Mouse (Mus musculus): ENCODE results near the gene Irx5. TPM values are rescaled to one million over a fixed set of nuclear protein-coding genes. Genes with fewer than 3 reads are reported as not detected.

Irx5 gene
- polyA plus RNA-seq, 1 experiment: 0.53 TPM

DNA sequence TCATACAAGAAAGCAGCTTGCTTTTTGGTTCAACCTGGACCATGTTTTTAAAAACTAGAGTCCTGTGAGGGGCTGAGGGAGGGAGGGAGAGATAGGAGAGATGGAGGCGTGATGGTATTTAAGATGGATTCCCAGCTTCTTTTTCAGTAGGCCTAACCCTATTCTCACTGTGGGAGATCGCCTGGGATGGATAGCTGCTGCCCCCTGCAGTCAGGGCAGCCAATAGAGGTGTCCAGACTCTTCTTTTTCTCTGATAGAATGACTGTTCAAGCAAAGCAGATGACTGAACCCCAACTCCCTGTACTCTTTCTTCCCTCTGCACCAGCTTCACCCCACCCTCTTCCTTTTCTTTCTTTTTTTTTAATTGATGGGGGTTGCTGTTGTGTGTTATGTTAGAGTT is 23.1 kb downstream of the Irx5 start:
- no peaks in the 10 kb centered on the region for H3K27me3 ChIP-seq (ENCODE audit: control insufficient read depth, insufficient read depth, low read length)
- TF ChIP-seq CTCF (IDR thresholded peaks at IDR 0.05; ENCODE audit: borderline replicate concordance, control insufficient read depth, extremely low read depth, insufficient read depth, low read length, poor library complexity) (no peak), POLR2A (IDR thresholded peaks at IDR 0.05; ENCODE audit: control insufficient read depth, extremely low read depth, insufficient read depth, low read length, poor library complexity) (no peak)
- WGBS: 56% methylated on average over 2 of the region's 2 CpGs
- H3K36me3 ChIP-seq (ENCODE audit: control insufficient read depth, insufficient read depth, low read length): no peaks in the 10 kb centered on the region
- H3K27ac ChIP-seq (ENCODE audit: control insufficient read depth, insufficient read depth, low read length): no peak overlapping the region
- H3K4me1 ChIP-seq (replicated peaks; ENCODE audit: control insufficient read depth, insufficient read depth, low read length): no peaks in the 10 kb centered on the region
- H3K4me3 ChIP-seq (ENCODE audit: control insufficient read depth, insufficient read depth, low read length): no peak overlapping the region
- no peak for DNase-seq

DNA sequence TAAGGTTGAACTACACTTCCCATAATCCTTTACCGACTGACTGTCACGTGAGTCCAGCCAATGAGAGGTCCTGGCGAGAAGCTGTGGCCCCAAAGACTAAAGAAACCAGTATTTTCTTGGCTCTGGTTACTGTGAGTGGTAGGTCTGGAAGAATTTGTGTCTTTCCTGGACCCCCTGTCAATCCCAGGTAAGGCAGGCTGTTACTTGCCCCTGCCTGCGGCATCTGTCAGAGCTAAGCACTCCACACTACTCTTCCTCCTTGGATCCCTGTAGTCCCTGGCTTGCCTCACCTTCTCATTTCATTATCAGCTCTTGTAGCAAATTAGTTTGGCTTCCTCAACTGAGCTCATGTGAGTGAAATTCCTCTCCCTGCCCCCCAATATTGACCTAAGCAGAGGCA is 30.5 kb downstream of the Irx5 start:
- WGBS: 88% methylated on average over 4 of the region's 4 CpGs

GRCm38 (mm10) chr8:92404218-92404617 is 46.8 kb downstream of the Irx5 start:
- Histone ChIP-seq H3K27ac (ENCODE audit: control insufficient read depth, insufficient read depth, low read length) (no peak overlapping the region), H3K36me3 (ENCODE audit: control insufficient read depth, insufficient read depth, low read length) (no peaks in the 10 kb centered on the region), H3K4me1 (replicated peaks; ENCODE audit: control insufficient read depth, insufficient read depth, low read length) (no peaks in the 10 kb centered on the region), H3K4me3 (ENCODE audit: control insufficient read depth, insufficient read depth, low read length) (no peak overlapping the region), H3K27me3 (ENCODE audit: control insufficient read depth, insufficient read depth, low read length) (no peaks in the 10 kb centered on the region)
- TF ChIP-seq CTCF (IDR thresholded peaks at IDR 0.05; ENCODE audit: borderline replicate concordance, control insufficient read depth, extremely low read depth, insufficient read depth, low read length, poor library complexity) (no peak), POLR2A (IDR thresholded peaks at IDR 0.05; ENCODE audit: control insufficient read depth, extremely low read depth, insufficient read depth, low read length, poor library complexity) (no peak)
- WGBS: 92% methylated on average over 2 of the region's 2 CpGs
- DNase-seq: no peak

More for the DNA sequence above, 30.5 kb downstream of the Irx5 start:
- DNase-seq: no peak
- no peaks in the 10 kb centered on the region for H3K27me3 ChIP-seq (ENCODE audit: control insufficient read depth, insufficient read depth, low read length)
- H3K27ac ChIP-seq (ENCODE audit: control insufficient read depth, insufficient read depth, low read length): no peak overlapping the region
- no peaks in the 10 kb centered on the region for H3K4me1 ChIP-seq (replicated peaks; ENCODE audit: control insufficient read depth, insufficient read depth, low read length)
- H3K4me3 ChIP-seq (ENCODE audit: control insufficient read depth, insufficient read depth, low read length): no peak overlapping the region
- no peaks in the 10 kb centered on the region for H3K36me3 ChIP-seq (ENCODE audit: control insufficient read depth, insufficient read depth, low read length)
- no peak for TF ChIP-seq CTCF (IDR thresholded peaks at IDR 0.05; ENCODE audit: borderline replicate concordance, control insufficient read depth, extremely low read depth, insufficient read depth, low read length, poor library complexity)
- no peak for TF ChIP-seq POLR2A (IDR thresholded peaks at IDR 0.05; ENCODE audit: control insufficient read depth, extremely low read depth, insufficient read depth, low read length, poor library complexity)

DNA sequence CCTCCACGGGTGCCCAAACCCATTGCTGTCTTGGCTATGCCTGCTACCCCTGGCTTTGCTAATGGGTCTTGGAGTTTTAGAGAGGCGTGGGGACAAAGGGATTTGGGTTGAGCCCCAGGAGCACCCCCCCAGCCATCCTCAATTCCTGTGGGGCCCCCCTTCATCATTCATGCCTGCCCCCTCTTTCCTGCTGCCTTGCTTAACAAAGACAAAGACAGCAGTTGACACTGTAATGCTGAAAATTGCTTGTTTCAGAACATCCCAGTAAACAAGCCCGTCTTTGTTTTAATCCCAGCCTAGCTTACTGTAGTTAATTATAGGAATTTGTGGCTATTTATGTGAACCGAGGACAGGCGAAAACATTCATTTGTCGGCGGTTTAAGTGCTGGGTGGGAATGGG is 50.7 kb downstream of the Irx5 start:
- no peaks in the 10 kb centered on the region for H3K4me1 ChIP-seq (replicated peaks; ENCODE audit: control insufficient read depth, insufficient read depth, low read length)
- no peaks in the 10 kb centered on the region for H3K27me3 ChIP-seq (ENCODE audit: control insufficient read depth, insufficient read depth, low read length)
- no peak overlapping the region for H3K4me3 ChIP-seq (ENCODE audit: control insufficient read depth, insufficient read depth, low read length)
- DNase-seq: no peak
- TF ChIP-seq CTCF (IDR thresholded peaks at IDR 0.05; ENCODE audit: borderline replicate concordance, control insufficient read depth, extremely low read depth, insufficient read depth, low read length, poor library complexity) (no peak), POLR2A (IDR thresholded peaks at IDR 0.05; ENCODE audit: control insufficient read depth, extremely low read depth, insufficient read depth, low read length, poor library complexity) (no peak)
- no peak overlapping the region for H3K27ac ChIP-seq (ENCODE audit: control insufficient read depth, insufficient read depth, low read length)
- no peaks in the 10 kb centered on the region for H3K36me3 ChIP-seq (ENCODE audit: control insufficient read depth, insufficient read depth, low read length)
- WGBS: 84% methylated on average over 7 of the region's 7 CpGs

GRCm38 (mm10) chr8:92413583-92413982 is 56.2 kb downstream of the Irx5 start:
- WGBS: 91% methylated on average over 6 of the region's 6 CpGs
- TF ChIP-seq POLR2A (IDR thresholded peaks at IDR 0.05; ENCODE audit: control insufficient read depth, extremely low read depth, insufficient read depth, low read length, poor library complexity) (no peak), CTCF (IDR thresholded peaks at IDR 0.05; ENCODE audit: borderline replicate concordance, control insufficient read depth, extremely low read depth, insufficient read depth, low read length, poor library complexity) (no peak)
- no peak for DNase-seq
- no peak overlapping the region for H3K4me3 ChIP-seq (ENCODE audit: control insufficient read depth, insufficient read depth, low read length)
- no peaks in the 10 kb centered on the region for H3K4me1 ChIP-seq (replicated peaks; ENCODE audit: control insufficient read depth, insufficient read depth, low read length)
- H3K36me3 ChIP-seq (ENCODE audit: control insufficient read depth, insufficient read depth, low read length): no peaks in the 10 kb centered on the region
- H3K27me3 ChIP-seq (ENCODE audit: control insufficient read depth, insufficient read depth, low read length): no peaks in the 10 kb centered on the region
- H3K27ac ChIP-seq (ENCODE audit: control insufficient read depth, insufficient read depth, low read length): no peak overlapping the region

DNA sequence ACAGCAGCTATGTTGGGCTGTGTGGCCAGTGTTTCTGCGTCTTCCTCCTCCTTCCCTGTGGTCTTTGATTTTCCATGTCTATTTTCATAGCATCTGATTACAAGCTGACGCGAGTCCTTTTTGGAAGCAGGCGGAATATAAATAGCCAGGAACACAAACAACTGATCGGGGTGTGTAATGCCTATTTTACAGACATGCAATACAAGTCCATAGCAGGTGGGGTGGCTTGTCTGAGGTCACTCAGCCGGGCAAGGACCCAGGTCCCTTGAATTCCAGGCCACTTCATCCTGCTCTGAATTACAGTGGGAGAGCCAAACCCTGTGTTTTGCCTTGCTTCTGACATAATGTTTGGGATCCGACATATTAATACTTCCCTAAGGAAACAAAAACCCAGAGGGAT is 63.2 kb downstream of the Irx5 start:
- DNase-seq: no peak
- H3K4me1 ChIP-seq (replicated peaks; ENCODE audit: control insufficient read depth, insufficient read depth, low read length): no peaks in the 10 kb centered on the region
- H3K27ac ChIP-seq (ENCODE audit: control insufficient read depth, insufficient read depth, low read length): no peak overlapping the region
- H3K4me3 ChIP-seq (ENCODE audit: control insufficient read depth, insufficient read depth, low read length): no peak overlapping the region
- WGBS: 93% methylated on average over 7 of the region's 7 CpGs
- TF ChIP-seq POLR2A (IDR thresholded peaks at IDR 0.05; ENCODE audit: control insufficient read depth, extremely low read depth, insufficient read depth, low read length, poor library complexity): no peak
- no peak for TF ChIP-seq CTCF (IDR thresholded peaks at IDR 0.05; ENCODE audit: borderline replicate concordance, control insufficient read depth, extremely low read depth, insufficient read depth, low read length, poor library complexity)
- H3K27me3 ChIP-seq (ENCODE audit: control insufficient read depth, insufficient read depth, low read length): no peaks in the 10 kb centered on the region
- no peaks in the 10 kb centered on the region for H3K36me3 ChIP-seq (ENCODE audit: control insufficient read depth, insufficient read depth, low read length)

Measured in thymus, adult 2 months (tissue).